Mouse (Mus musculus): Measurements from ENCODE around the gene Dhx58.

The Dhx58 gene

DNA sequence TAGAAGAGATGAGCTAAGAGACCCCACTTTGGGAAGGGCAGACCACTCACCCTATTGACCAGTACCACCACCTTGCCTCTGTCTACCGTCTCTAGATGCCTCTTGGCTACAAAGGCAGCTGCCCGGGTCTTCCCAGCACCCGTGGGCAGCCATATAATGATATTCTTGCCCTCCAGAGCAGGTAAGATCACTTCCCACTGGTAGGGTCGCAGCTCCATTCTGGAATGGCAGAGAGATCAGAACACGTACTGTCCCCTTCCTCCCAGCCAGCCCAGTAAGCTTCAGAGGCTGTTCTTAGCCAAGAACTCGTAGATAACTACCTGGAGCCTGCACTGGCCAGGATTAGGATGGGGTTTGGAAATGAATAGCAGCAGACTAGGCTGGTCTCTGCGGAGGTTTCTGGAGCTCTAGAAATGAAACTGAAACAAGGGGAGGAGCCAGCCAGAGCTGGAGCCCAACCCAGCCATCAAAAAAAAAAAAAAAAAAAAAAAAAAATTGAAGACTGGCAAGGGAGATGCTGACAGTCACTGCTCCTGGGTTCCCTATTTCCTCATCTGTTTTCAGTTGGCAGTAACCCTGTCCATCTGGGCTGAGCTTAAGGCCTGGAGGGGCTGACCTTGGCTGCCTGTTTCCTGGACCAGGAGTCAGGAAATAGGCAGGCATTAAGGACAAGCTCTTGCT lies at the start of gene Dhx58:
TSS of gene Dhx58 (minus strand) at position 421 of the 681 bp plus-strand sequence.
- no peak for DNase-seq (ENCODE audit: low spot score in 2 of 2)

GRCm38 (mm10) chr11:100752294-100752693 lies 48.2 kb upstream of the Dhx58 start:
- no peak for DNase-seq (ENCODE audit: low spot score in 2 of 2)

DNA sequence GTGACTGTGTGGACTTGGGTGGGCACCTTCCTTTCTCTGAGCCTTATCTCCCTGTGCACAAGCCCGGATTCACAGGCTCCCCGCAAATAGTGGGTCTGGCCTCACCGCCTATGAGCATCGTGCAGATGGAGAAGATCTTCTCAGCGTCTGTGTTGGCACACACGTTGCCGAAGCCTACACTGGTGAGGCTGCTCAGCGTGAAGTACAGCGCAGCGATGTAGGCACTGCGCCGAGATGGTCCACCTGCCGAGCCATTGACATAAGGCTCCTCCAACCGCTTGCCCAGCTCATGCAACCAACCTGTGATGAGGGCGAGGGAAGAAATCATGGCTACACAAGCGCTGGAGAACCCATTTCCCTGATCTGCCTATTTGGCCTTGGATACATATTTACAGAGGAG lies 46.1 kb upstream of the Dhx58 start:
- DNase-seq (ENCODE audit: low spot score in 2 of 2) = no peak

DNA sequence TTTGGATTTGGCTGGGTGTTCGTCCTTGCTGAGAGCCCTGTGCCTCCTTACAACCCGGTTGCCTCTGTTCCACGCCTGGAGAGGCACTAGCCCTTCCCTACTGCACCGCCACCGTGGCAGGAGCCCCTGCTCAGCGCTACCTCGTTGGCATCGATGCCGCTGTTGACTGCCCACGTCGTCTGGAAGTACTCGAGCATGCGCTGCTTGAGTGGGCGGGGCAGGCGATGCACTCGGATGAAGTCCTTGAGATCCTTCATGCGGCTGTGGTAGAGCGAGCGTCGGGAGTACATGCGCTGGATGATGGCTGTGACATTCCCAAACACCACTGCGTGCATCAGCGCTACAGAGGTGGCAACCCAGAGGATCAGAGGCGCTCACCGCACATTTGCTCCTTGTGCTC lies 45.4 kb upstream of the Dhx58 start:
- no peak for DNase-seq (ENCODE audit: low spot score in 2 of 2)

DNA sequence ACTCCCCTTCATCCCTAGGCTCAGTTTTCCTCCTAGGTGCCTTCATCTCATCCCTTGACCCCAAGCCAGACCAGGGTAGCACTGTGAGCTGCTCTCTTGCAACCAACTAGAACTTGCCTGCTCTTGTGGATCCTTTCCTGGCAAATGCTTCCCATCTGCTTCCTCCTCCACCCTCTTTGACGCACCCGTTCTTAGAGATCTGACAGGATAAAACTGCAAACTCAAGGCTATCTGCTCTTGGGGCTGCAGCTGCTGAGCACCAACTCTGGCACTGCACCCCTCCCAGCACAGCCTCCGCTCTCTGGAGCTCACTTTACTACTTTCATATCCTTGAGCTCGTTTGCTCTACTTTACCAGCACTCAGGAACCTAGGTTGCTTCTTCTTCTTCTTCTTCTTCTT lies 44.5 kb upstream of the Dhx58 start:
- DNase-seq (ENCODE audit: low spot score in 2 of 2) = no peak

DNA sequence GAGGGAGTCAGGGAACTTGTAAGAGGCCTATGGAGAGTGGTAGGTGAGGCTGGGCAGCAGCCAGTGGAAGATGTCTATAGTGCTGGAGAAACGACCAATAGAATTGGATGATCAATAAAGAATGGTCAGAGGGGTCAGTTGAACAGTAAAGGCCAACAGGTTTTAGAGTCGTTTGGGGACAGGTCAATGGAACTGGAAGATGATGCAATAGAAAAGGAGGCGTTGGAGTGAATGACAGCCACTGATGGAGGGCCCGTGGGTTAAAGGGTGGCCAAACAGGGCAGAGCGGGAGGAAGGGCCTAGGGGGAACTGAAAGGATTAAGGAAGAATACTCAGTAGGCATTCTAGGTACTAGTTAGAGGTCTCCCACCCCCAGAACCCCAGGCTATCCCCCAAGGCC lies 43.0 kb upstream of the Dhx58 start:
- no peak for DNase-seq (ENCODE audit: low spot score in 2 of 2)

DNA sequence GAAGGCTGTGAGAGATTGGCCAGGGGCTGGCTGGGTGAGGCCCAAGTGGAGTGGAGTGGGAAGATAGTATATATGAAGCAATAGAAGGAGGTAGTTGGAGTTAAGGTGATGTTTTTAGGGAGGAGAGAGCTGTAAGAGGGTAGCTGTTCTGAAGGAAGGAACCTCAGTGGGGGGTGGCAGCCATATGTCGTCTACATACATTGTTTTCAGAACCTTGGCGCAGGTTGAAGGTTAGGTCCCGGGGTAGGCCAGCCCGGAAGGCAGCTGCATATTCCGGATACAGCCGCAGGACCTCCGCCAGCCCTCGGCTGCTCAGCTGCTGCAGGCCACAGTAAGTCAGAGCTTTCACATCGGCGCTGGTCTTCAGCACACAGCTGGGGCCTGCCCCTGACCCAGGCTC lies 42.5 kb upstream of the Dhx58 start:
- DNase-seq (ENCODE audit: low spot score in 2 of 2) = no peak

- DNase-seq (ENCODE audit: low spot score in 2 of 2) = no peak
Measured at GRCm38 (mm10) chr11:100745085-100745484, 41.0 kb upstream of the Dhx58 start.

DNA sequence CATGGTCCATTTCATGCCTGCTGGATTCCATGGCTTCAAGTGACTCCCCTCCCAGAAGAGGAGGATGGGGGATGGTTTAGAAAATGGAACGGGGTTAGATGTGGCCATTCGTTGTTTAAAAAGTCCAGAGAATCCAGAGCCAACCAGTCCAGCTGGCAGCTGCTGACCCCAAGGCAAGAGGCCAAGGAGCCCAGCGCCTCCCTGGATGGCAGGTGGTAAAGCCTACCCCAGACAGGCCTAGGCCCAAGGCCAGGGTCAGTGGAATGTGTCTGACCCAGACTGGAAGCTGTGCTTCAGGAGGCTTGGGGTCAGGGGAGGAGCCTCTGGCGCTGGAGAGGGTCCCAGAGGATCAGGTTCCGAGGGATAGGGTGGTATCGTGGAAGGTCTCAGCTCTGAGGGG lies 37.3 kb upstream of the Dhx58 start:
- DNase-seq (ENCODE audit: low spot score in 2 of 2) = no peak

DNA sequence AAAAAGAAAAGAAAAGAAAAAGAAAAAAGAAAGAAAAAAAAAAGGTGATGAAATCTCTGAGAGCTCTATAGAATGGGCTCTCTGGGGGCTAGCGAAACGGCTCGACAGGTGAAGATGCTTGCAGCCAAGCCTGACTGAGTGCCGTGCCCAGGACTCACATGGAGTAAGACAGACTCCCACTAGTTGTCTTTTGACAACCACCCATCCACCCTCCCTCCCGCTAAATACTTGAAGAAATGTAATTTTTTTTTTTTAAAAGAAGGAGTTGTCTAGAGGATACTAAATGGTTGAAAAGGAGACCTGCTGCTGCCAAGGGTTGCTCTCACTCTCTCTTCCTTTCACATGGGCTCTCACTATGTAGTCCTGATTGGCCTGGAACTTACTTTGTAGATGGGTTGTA lies 34.7 kb upstream of the Dhx58 start:
- no peak for DNase-seq (ENCODE audit: low spot score in 2 of 2)

DNA sequence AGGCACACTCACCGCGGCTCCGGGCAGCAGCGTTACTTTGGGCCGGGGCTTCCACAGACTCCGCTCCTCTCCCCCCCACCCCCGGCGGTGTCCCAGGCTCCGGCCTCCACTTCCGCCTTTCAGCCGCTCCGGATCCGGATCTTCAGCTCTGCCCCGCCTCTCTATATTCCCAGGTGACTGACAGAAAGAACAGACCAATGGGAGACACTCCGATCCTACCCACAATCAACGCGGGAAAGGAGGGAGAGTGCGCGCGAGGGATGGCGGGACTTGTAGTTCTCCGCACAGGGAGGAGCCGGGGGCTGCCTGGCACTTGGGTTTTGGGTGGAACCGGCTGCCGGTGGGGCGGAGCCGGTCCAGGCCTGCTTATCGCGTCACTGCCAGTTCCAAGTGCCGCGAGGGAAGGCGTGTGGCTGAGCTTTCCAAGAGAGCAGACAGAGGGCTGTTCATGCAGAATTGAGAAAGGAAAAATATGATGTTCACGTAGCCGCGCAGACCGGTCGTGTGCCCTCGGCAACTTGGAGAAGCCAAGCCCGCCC lies 34.1 kb upstream of the Dhx58 start, which contains the start of gene Rab5c:
TSS of gene Rab5c (minus strand) at position 150 of the 539 bp plus-strand sequence.
- DNase-seq (ENCODE audit: low spot score in 2 of 2) = peak; percentile 98

- no peak for DNase-seq (ENCODE audit: low spot score in 2 of 2)
Measured at GRCm38 (mm10) chr11:100737105-100737733, 33.1 kb upstream of the Dhx58 start.

- DNase-seq (ENCODE audit: low spot score in 2 of 2) = no peak
Measured at GRCm38 (mm10) chr11:100736746-100737080, 32.6 kb upstream of the Dhx58 start.

GRCm38 (mm10) chr11:100735954-100736745 lies 32.1 kb upstream of the Dhx58 start:
- no peak for DNase-seq (ENCODE audit: low spot score in 2 of 2)

GRCm38 (mm10) chr11:100735134-100735865 lies 31.2 kb upstream of the Dhx58 start:
- no peak for DNase-seq (ENCODE audit: low spot score in 2 of 2)

GRCm38 (mm10) chr11:100730477-100731205 lies 26.6 kb upstream of the Dhx58 start:
- DNase-seq (ENCODE audit: low spot score in 2 of 2) = no peak

DNA sequence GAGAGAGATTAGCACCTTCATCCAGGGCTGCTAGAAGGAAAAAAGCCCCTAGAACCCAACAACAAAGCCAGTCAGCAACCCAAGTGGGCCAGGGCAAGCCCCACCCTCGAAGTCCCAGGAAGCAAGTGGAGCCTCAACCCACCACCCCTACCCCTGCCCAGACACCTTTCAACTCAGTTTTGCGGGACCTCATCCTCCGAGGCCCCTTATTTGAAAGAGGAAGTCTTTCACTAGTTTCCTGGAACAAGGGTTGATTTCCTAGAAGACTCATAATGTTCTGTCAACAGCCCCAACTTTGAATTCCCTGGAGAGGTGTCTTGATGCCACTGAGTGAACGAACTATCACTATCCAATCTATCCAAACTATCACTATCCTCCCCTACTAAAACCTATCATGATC lies 25.9 kb upstream of the Dhx58 start:
- no peak for DNase-seq (ENCODE audit: low spot score in 2 of 2)

GRCm38 (mm10) chr11:100728601-100729000 lies 24.5 kb upstream of the Dhx58 start:
- no peak for DNase-seq (ENCODE audit: low spot score in 2 of 2)

GRCm38 (mm10) chr11:100727201-100727600 lies 23.1 kb upstream of the Dhx58 start:
- DNase-seq (ENCODE audit: low spot score in 2 of 2) = no peak

- DNase-seq (ENCODE audit: low spot score in 2 of 2) = no peak
Measured at GRCm38 (mm10) chr11:100724919-100725512, 20.9 kb upstream of the Dhx58 start.

DNA sequence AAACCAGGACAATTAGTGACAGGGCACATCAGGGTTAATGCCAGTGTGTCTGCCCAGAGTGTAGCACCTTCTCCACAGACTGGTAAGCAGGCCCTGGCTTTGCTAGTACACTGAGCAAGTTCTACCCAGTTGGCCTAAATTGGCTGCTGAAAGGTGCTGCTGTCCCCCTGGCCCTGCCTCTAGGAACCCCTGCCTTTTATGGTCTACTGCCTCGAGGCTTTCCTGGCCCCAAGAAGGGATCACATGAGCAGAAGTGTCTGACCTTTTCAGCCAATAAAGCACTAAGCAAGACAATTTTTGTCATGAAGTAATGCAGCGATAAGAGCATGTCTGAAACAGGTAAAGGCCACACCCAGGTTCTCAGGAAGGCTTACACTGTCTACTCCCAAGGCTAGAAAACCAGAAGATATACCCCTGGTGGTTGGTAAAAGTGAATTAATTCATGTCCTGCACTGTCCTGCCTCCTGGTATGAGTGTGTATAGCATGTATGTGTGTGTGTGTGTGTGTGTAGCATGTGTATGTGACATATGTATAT lies 18.5 kb upstream of the Dhx58 start:
- no peak for DNase-seq (ENCODE audit: low spot score in 2 of 2)

All from frontal cortex, postnatal 14 days (tissue).